Mouse (Mus musculus) gastrocnemius, postnatal 10 days (tissue): ENCODE measurements around the gene Pkp2. TPM values are rescaled to one million over a fixed set of nuclear protein-coding genes. Genes with fewer than 3 reads are reported as not detected.
"Not testable (repeated sequence)": the region's sequence is repeated elsewhere in the genome, so short reads cannot be mapped to it uniquely, and the experiment has no call there.

Experiments
- DNase-seq: peaks from one replicate; pipeline ENCODE4 v3.0.0; 2021; ENCODE audit warnings: mixed read lengths
- long read RNA-seq, 2 experiments: library from polyadenylated mRNA; stranded (forward); transcript quantifications; one replicate each; pipeline ENCODE4 v2.0.0; 2021
- total RNA-seq, 2 experiments: library from RNA; stranded (reverse); gene quantifications; 2 replicates each; pipeline ENCODE4 v1.2.3; 2021

Gene Pkp2
- total RNA-seq = 1 to 10 TPM; 1.0 to 1.2 TPM
- long read RNA-seq, experiment 1, partial matches to known transcripts = 0 of 2 reads
- long read RNA-seq, experiment 1, other reads (novel, unspliced or antisense) = 0 of 2 reads
- long read RNA-seq, experiment 2 = 0 reads

DNA sequence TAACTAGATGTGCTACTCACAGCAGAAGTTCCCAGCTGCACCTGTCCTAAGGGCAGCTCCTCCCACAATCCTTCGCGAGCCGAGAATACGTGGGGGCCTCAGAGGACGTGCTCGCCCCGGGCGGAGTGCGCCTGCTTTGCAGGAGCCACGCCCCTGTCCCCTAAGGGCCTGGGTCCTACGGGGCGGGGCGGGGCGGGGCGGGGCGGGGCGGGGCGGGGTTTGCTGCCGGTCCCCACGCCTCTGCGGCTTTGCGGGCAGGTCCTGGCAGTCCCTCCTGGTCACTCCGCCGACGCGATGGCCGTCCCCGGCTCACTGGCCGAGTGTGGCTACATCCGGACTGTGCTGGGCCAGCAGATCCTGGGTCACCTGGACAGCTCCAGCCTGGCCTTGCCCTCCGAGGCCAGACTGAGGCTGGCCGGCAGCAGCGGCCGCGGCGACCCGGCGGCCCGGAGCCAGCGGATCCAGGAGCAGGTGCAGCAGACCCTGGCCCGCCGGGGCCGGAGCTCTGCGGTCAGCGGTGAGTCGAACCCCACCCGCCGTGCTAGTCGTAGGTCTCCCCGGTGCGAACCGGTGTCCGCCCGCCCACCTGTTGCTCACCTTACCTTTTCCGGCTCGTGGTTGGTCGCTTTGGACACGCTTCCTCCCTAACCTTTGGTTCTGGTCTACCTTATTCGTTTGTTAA, at the start of gene Pkp2:
Gene Pkp2, plus strand, starts transcription at position 240 of the 682 bp plus-strand sequence.
- peak; percentile 24 for DNase-seq

DNA sequence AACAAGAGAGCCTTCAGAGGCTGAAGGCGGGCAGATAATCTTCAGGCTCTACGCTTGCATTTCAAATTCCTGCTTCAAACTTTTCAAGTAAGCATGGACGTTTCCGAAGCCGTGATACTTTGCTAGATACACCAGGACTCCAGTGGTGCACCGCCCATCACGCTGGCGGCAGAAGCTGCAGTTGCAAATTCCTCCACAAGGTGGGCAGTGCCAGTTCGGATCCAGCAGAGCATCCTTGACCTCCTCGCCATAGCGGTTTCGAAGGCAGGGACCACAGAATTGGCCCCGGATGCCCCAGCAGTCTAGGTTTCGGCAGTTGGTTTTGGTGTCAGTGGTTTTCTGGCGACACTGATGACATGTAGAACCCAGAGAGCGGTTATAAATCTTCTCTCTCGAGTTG, 15.7 kb upstream of the Pkp2 start:
- no peak for DNase-seq

GRCm38 (mm10) chr16:16201991-16202390, 11.1 kb upstream of the Pkp2 start:
- DNase-seq = not testable (repeated sequence)

DNA sequence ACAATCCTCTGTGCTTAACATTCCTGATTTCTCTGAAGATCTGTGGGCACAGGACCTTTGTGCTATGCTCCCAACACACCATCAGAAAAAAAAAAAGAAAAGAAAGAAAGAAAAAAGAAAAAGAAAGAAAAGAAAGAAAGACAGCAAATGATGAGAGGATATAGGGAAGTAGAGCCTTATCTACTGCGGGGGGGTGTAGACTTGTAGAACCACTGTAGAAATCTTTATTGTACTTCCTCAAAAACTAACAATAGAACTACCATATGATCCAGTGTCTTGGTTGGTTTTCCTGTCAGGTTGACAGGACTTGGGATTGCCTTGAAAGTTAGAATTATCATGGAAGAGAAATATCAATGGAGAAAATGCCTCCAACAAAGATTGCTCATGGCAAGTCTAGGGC, 8.5 kb upstream of the Pkp2 start:
- no peak for DNase-seq

DNA sequence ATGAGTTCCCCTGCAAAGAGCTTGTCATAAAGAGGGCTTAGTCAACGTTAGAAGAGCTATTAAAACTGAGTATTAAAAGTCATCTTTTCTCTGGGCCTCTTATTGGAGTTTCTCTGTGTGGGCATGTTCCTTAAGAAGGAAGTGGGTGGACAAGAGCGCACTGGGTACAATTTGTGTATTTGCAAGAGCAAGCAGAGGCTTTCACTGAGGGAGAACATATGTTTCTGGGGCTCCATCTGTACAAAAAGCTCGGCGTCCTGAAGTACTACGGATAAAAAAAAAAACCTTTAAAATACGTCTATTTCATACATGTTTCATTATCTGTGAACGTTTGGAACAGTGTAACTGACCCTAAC, 417 bp upstream of the Pkp2 start:
- no peak for DNase-seq

DNA sequence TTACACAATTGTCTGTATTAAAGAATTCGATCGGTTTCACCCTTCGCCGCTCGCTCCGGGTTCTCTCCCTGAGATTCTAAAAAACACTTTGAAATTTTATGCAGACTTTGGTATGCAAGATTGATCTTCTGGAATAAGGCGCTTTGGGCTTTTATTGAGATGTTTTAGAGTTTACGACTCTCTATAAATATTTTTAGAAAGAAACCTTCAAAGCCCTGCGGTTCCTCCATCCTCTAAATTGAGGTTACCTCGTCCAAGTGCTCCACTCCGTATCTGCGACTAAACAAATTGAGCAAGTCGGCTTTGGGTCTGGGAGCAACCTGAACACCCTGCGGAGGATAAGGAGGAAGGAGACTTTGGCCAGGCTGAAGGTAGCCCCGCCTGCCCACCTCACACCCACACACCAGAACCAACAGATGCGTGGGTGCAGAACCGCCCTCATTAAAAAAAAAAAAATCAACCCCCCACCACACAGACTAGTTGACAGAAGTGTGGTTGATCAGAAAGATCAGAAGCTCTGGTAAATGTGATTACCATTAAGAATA, 715 bp downstream of the Pkp2 start:
- DNase-seq = no peak

- DNase-seq = no peak
Measured at GRCm38 (mm10) chr16:16215645-16216387, 2.7 kb downstream of the Pkp2 start.

DNA sequence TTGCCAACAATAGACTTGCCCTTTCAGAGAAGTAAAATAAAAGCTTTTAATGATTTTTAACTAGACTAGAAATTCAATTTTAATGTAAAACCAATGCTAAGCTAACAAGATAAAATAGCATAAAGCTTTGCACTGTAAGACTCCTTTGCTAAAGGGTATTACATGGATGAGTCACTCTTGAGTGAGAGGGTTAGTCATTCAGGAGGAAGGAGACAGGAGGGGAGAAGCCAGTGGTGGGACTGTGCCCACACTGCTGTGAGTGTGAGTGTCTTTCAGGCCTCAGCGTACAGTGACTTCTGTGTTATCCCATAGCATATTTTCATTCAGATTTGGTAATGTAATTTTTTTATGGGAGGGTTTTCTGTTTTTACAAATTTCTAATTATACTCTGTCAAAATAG, 3.8 kb downstream of the Pkp2 start:
- DNase-seq = no peak

DNA sequence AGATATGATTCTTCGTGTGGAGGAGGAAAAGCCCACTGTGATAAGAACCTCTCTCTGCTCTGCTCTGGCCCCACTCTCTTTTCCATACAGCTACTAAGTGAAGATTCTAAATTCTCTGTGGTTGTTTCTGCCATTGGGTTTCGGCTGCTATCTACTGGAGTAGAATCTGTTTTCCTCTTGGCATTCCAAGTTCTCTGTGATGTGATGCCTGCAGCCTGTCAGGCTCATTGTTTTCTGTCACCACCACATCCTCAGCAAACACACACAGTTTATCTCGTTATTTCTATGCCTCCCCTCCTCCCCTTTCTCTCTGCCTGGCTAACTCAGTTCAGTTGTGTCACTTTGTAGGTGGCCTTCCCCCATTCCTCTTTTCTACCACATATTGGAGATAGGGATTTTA, 6.7 kb downstream of the Pkp2 start:
- DNase-seq = no peak

- no peak for DNase-seq
Measured at GRCm38 (mm10) chr16:16222651-16223050, 9.5 kb downstream of the Pkp2 start.

GRCm38 (mm10) chr16:16224506-16224924, 11.4 kb downstream of the Pkp2 start:
- DNase-seq = no peak

DNA sequence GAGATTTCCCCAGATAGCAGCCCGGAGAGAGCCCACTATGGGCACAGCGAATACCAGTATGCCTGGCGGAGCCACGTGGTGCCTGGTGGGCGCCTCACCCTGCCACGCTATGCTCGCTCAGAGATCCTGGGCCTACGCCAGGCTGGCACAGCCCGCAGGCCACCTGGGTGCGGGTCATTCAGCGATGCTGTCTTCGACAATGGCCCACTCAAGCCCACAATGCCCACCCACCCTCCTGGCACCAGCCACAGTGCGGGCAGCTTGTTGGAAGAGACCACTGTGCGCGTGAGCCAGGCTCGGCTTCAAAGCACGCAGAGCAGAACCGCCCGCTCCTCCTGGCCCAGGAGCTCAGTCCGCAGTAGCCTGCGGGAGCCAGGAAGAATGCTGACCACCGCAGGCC, 12.7 kb downstream of the Pkp2 start:
- no peak for DNase-seq

GRCm38 (mm10) chr16:16230439-16230838, 17.3 kb downstream of the Pkp2 start:
- no peak for DNase-seq

- no peak for DNase-seq
Measured at GRCm38 (mm10) chr16:16233919-16234318, 20.8 kb downstream of the Pkp2 start.

GRCm38 (mm10) chr16:16236681-16237080, 23.6 kb downstream of the Pkp2 start:
- not testable (repeated sequence) for DNase-seq

- DNase-seq = no peak
Measured at GRCm38 (mm10) chr16:16238356-16238755, 25.2 kb downstream of the Pkp2 start.

DNA sequence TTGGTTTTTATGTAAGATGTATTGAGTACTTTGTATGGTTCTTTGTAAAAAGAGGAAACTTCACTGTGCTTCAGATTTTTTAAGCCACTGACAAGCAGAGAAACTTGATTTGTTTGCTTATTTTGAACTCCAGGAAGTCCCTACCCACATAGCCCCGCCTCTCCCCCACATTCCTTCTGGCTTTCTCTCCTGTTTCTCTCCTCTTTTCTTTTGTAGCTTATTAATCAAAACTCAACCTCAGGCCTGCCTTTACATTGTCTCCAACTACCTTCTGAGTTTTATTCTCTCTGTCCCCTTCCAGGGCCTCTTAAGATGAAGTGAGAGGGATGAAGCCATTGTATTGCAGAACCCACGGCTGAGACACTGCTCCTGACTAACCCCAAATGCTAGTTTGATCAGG, 31.6 kb downstream of the Pkp2 start:
- DNase-seq = no peak

DNA sequence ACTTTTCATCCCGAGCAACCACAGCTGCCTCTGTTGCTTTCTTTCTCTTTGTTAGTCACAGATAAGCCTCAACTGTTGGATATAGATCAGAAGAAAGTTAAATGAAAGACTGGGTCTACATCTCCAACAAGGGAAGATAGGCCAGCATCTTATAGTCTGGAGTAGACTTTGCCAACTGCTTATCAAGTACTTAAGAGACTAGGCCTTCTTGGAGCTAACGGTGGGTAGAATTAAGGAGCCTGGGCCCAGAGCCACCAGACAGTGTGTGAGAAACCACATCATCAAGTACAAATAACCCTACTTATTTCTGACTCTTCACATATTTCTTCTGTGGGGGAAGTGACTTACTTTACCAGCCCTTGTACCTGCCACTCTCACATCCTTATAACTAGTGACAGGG, 37.4 kb downstream of the Pkp2 start:
- DNase-seq = no peak

- no peak for DNase-seq
Measured at GRCm38 (mm10) chr16:16253326-16254074, 40.4 kb downstream of the Pkp2 start.

- no peak for DNase-seq
Measured at GRCm38 (mm10) chr16:16255217-16255616, 42.1 kb downstream of the Pkp2 start.

DNA sequence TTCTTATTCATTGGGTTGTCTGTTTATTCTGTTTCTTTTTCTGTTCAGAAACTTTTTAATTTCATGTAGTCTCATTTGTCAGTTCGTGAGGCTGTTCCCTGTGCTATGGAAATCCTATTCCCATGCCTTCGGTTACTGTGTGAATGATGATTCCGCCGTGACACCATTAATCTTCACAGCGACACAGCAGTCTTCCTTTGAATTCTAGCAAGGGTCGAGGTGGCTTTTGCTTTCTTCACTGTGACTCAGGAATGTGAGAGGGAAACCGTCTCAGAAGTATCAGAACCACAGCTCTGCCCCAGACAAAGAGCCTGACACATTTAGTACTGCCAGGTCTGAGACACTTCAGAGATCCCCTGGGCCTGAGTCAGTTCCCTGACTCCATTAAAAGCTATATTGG, 42.8 kb downstream of the Pkp2 start:
- no peak for DNase-seq

GRCm38 (mm10) chr16:16256672-16257071, 43.6 kb downstream of the Pkp2 start:
- DNase-seq = no peak

- no peak for DNase-seq
Measured at GRCm38 (mm10) chr16:16260882-16261281, 47.8 kb downstream of the Pkp2 start.
